Mouse (Mus musculus) CH12.LX (cell line): ENCODE data around the gene Macf1. TPM values are rescaled to one million over a fixed set of nuclear protein-coding genes. Genes with fewer than 3 reads are reported as not detected.
A peak's percentile ranks its signal among the peaks of the same experiment; 100 is the strongest.
"Not testable (repeated sequence)": the region's sequence is repeated elsewhere in the genome, so short reads cannot be mapped to it uniquely, and the experiment has no call there.

Source experiments
- DNase-seq: peaks from one replicate; pipeline ENCODE4 v3.0.0-alpha.2; 2013; ENCODE audit errors: extremely low read depth
- H3K27ac ChIP-seq: 2 replicates; pipeline ENCODE4 v1.5.1; 2012; ENCODE audit warnings: low read depth, mild to moderate bottlenecking, control low read depth, moderate library complexity; ENCODE audit not compliant: insufficient read depth
- H3K27me3 ChIP-seq: replicated peaks from 2 replicates; pipeline ENCODE3; 2012; ENCODE audit warnings: inconsistent platforms
- H3K36me3 ChIP-seq, 2 experiments: replicated peaks in 1 of 2; 2 replicates each; pipeline versions ENCODE3 to v1.6.1; 2012; ENCODE audit warnings: inconsistent platforms in 1 of 2, low read length in 1 of 2, mild to moderate bottlenecking in 1 of 2, mixed read lengths in 1 of 2, moderate library complexity in 1 of 2; ENCODE audit not compliant: control insufficient read depth in 1 of 2, insufficient read depth in 1 of 2
- H3K4me1 ChIP-seq, 2 experiments: 2 replicates each; pipeline ENCODE4 v1.6.1; 2012; ENCODE audit warnings: inconsistent platforms in 1 of 2, moderate library complexity in 1 of 2; ENCODE audit not compliant: insufficient read depth in 2 of 2, control insufficient read depth in 1 of 2
- H3K4me2 ChIP-seq: 2 replicates; pipeline ENCODE4 v1.6.1; 2012; ENCODE audit warnings: low read depth, mild to moderate bottlenecking, control low read depth; ENCODE audit not compliant: poor library complexity, insufficient read depth, severe bottlenecking
- H3K4me3 ChIP-seq, 3 experiments: fragments of 150-350 bp in 1 of 3; sonication (generic) in 1 of 3; replicated peaks in 1 of 3; 2 replicates each; pipeline versions ENCODE3 to v1.5.1; 2011 to 2012; ENCODE audit warnings: low read depth in 2 of 3, low read length in 2 of 3, mild to moderate bottlenecking in 2 of 3, moderate library complexity in 2 of 3, control low read depth in 1 of 3, improper control_type of control experiment in 1 of 3, inconsistent platforms in 1 of 3, mixed read lengths in 1 of 3; ENCODE audit not compliant: poor library complexity in 1 of 3
- H3K79me2 ChIP-seq: replicated peaks from 2 replicates; pipeline ENCODE4 v1.6.1; 2012; ENCODE audit warnings: mild to moderate bottlenecking, moderate library complexity; ENCODE audit not compliant: control insufficient read depth, poor library complexity, insufficient read depth, severe bottlenecking; ENCODE audit errors: extremely low read depth
- H3K9ac ChIP-seq: 2 replicates; pipeline ENCODE4 v1.6.1; 2012; ENCODE audit warnings: low read depth, mild to moderate bottlenecking, control low read depth, moderate library complexity; ENCODE audit not compliant: insufficient read depth
- H3K9me3 ChIP-seq: replicated peaks from 2 replicates; pipeline ENCODE3; 2012; ENCODE audit warnings: low read length, inconsistent platforms, mixed read lengths
- CTCF ChIP-seq, 2 experiments: IDR thresholded peaks in 1 of 2; conservative IDR thresholded peaks in 1 of 2; 2 replicates each; pipeline ENCODE4 v1.5.1; 2011 to 2012; ENCODE audit warnings: low read depth in 2 of 2, low read length in 2 of 2, improper control_type of control experiment in 1 of 2, inconsistent platforms in 1 of 2, mild to moderate bottlenecking in 1 of 2, moderate library complexity in 1 of 2
- JUN ChIP-seq: IDR thresholded peaks from 2 replicates; pipeline ENCODE4 v1.6.1; 2011; ENCODE audit warnings: low read depth, mild to moderate bottlenecking, low read length, improper control_type of control experiment, moderate library complexity; ENCODE audit not compliant: insufficient read depth
- NRF1 ChIP-seq: IDR thresholded peaks from 2 replicates; pipeline ENCODE4 v1.6.1; 2014; ENCODE audit warnings: low read depth, mild to moderate bottlenecking, inconsistent platforms, low read length, improper control_type of control experiment, moderate library complexity
- PAX5 ChIP-seq: IDR thresholded peaks from 2 replicates; pipeline ENCODE4 v1.6.1; 2012; ENCODE audit warnings: low read length, inconsistent platforms, mixed read lengths
- POLR2A ChIP-seq: IDR thresholded peaks from 2 replicates; pipeline ENCODE4 v1.6.1; 2011; ENCODE audit warnings: low read depth, mild to moderate bottlenecking, improper control_type of control experiment, low read length
- POLR2AphosphoS2 ChIP-seq: IDR thresholded peaks from 2 replicates; pipeline ENCODE4 v1.6.1; 2011; ENCODE audit warnings: low read depth, low read length, improper control_type of control experiment
- RAD21 ChIP-seq: IDR thresholded peaks from 2 replicates; pipeline ENCODE4 v1.6.1; 2011; ENCODE audit warnings: low read depth, mild to moderate bottlenecking, low read length, improper control_type of control experiment, moderate library complexity
- SIN3A ChIP-seq: IDR thresholded peaks from 2 replicates; pipeline ENCODE4 v1.6.1; 2012; ENCODE audit warnings: low read length, improper control_type of control experiment, inconsistent platforms
- SMC3 ChIP-seq: IDR thresholded peaks from 2 replicates; pipeline ENCODE4 v1.6.1; 2011; ENCODE audit warnings: low read depth, low read length, improper control_type of control experiment
- UBTF ChIP-seq: IDR thresholded peaks from 2 replicates; pipeline ENCODE4 v1.6.1; 2012; ENCODE audit warnings: low read depth, mild to moderate bottlenecking, inconsistent platforms, low read length, improper control_type of control experiment, moderate library complexity
- USF2 ChIP-seq: conservative IDR thresholded peaks from 2 replicates; pipeline ENCODE4 v1.6.1; 2011; ENCODE audit warnings: low read depth, low read length, improper control_type of control experiment
- ZMIZ1 ChIP-seq: IDR thresholded peaks from 2 replicates; pipeline ENCODE4 v1.6.1; 2012; ENCODE audit warnings: low read depth, mild to moderate bottlenecking, inconsistent platforms, low read length, improper control_type of control experiment
- ZNF384 ChIP-seq: IDR thresholded peaks from 2 replicates; pipeline ENCODE4 v1.6.1; 2012; ENCODE audit warnings: low read depth, low read length, improper control_type of control experiment, inconsistent platforms
- dilution Hi-C: fragments of 300-500 bp; cut with MboI; formaldehyde crosslinking; loops from 2 replicates; pipeline ENCODE4 v1.14.3; 2020; ENCODE audit warnings: low sequenced_read_pairs; ENCODE audit not compliant: extremely low pct_unique_long_range_greater_than_20kb, extremely low pct_ligation_motif_present
- in situ Hi-C: fragments of 300-500 bp; cut with MboI; formaldehyde crosslinking; loops from 3 replicates; pipeline ENCODE4 v1.14.3; 2019; ENCODE audit warnings: low sequenced_read_pairs, low pct_ligation_motif_present, low pct_unique_long_range_greater_than_20kb, mixed read lengths
- polyA plus RNA-seq: library from polyadenylated mRNA; unstranded; fragments of >175 nt; gene quantifications from 2 replicates; pipeline ENCODE4 v1.2.1, GENCODE M21; 2012; ENCODE audit warnings: low read depth; ENCODE audit not compliant: insufficient read length
- total RNA-seq, 2 experiments: library from RNA; depleted of rRNA; stranded (reverse); fragments of 300-350 nt in 1 of 2; fragments of >200 nt in 1 of 2; gene quantifications; 2 replicates each; pipeline ENCODE4 v1.2.3; 2012 to 2014

The Macf1 gene
- total and polyA plus RNA-seq, 3 experiments, result 63.3 to 93.3 (median 77.8) TPM

DNA sequence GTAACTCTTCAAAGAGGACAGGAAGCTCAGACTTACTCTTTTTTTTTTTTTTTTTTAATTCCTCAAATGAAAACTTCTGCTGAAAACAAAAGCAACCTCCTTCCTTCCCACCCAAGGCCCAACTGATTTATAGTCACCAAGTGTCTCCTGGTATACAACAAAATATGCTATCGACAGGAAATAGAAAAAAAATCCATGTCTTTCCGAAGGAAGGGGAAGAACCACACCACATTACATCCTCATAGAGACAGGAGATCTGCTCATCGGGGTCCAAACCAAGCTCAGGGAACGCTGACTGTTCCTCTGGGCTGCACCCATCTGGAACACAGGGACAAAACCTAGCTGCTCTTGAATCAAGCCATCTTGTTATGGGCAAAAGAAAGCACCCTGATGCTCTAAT is 50.3 kb downstream of the Macf1 start:
- H3K4me1 ChIP-seq, result peaks cover 0 to 22% of the 10 kb centered on the region in 2 experiments; a peak in 2 of 4 replicates
- H3K4me3 ChIP-seq, result no peak overlapping the region
- dilution Hi-C loops, result no loop called here
- H3K79me2 ChIP-seq, result no peaks in the 10 kb centered on the region
- DNase-seq, result no peak
- peaks cover 0 to 2% of the 10 kb centered on the region in 2 experiments for H3K36me3 ChIP-seq
- H3K9me3 ChIP-seq, result peaks cover 4% of the 10 kb centered on the region
- H3K27ac ChIP-seq, result no peak overlapping the region
- in situ Hi-C loops, result no loop called here
- TF ChIP-seq POLR2A (no peak), ZMIZ1 (no peak), JUN (no peak), UBTF (no peak), POLR2AphosphoS2 (no peak)
- no peaks in the 10 kb centered on the region for H3K27me3 ChIP-seq
- H3K9ac ChIP-seq, result no peak overlapping the region
- H3K4me2 ChIP-seq, result no peak overlapping the region; the same call in 1 of the 2 replicates

DNA sequence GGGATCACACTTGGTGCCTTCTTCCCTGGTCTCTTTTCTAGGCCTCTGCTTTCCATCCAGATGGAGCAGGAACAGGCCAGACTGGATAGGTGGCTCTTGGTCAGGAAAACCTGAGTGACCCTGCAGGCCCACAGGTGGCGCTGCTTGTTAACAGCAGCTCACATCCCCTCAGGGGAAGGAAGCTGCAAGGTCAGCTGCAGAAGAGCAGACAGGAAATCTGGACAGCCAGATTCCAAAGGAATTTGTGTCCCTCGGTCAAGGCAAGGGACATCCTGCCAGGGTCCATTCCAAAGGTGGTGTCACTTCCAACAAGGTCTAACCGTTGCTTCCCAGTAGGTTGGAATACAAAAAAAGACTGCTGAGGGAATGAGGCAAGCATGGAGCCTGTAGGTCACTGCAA is 50.8 kb downstream of the Macf1 start:
- H3K9ac ChIP-seq, result no peak overlapping the region
- dilution Hi-C loops, result no loop called here
- H3K9me3 ChIP-seq, result peaks cover 3% of the 10 kb centered on the region
- no peaks in the 10 kb centered on the region for H3K79me2 ChIP-seq
- TF ChIP-seq CTCF (conservative IDR thresholded peaks at IDR 0.05 in 1 of 2, IDR thresholded peaks at IDR 0.05 in 1 of 2; ENCODE audit: low read depth in 2 of 2, low read length in 2 of 2) (peak; percentile 31 to 74; a peak in 3 of 4 replicates), NRF1 (no peak), SIN3A (no peak), RAD21 (peak; percentile 69), ZNF384 (no peak), PAX5 (no peak), SMC3 (peak; percentile 73), USF2 (no peak)
- TF ChIP-seq, all 38 proteins: peak for 3
- Histone ChIP-seq H3K4me2 (no peak overlapping the region), H3K27ac (no peak overlapping the region), H3K36me3 (peaks cover 0 to 2% of the 10 kb centered on the region in 2 experiments), H3K27me3 (no peaks in the 10 kb centered on the region), H3K4me1 (peaks cover 0 to 22% of the 10 kb centered on the region in 2 experiments; a peak in 2 of 4 replicates), H3K4me3 (no peak overlapping the region)
- peak; percentile 27 for DNase-seq
- in situ Hi-C loops, result no loop called here

DNA sequence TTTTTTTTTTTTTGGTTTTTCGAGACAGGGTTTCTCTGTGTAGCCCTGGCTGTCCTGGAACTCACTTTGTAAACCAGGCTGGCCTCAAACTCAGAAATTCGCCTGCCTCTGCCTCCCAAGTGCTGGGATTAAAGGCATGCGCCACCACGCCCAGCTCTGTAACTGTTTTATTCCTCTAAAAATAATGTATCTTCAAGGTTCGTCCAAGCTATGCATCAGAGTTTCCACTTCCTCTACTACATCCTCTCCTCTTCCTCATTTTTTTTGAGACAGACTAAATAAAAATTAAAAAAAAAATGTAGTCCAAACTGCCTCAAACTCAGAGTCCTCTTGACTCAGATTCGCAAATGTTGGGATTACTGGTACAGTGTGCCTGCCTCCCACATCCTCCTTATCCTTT is 52.0 kb downstream of the Macf1 start:
- H3K4me2 ChIP-seq, H3K79me2 ChIP-seq, H3K36me3 ChIP-seq, H3K4me3 ChIP-seq, DNase-seq, dilution Hi-C loops, H3K9me3 ChIP-seq, H3K9ac ChIP-seq, in situ Hi-C loops, H3K27ac ChIP-seq, H3K27me3 ChIP-seq: not testable (repeated sequence)
- H3K4me1 ChIP-seq, result peaks cover 0 to 22% of the 10 kb centered on the region in 2 experiments; a peak in 2 of 4 replicates
